Mouse (Mus musculus) erythroblast, embryonic 14.5 days (primary cell): Measurements from ENCODE around the gene Ankrd13a.

Experiments
- GATA1 ChIP-seq: IDR thresholded peaks from 2 replicates; pipeline ENCODE4 v1.6.1; 2012; ENCODE audit warnings: low read length, inconsistent platforms, mixed read lengths
- TAL1 ChIP-seq: IDR thresholded peaks from 3 replicates; pipeline ENCODE4 v1.6.1; 2012; ENCODE audit warnings: low read length, inconsistent platforms, mixed read lengths

- no peak for TF ChIP-seq TAL1
- TF ChIP-seq GATA1: no peak
These were observed 7.8 kb upstream of the Ankrd13a start for GRCm38 (mm10) chr5:114766686-114767085.
